Mouse (Mus musculus) embryonic facial prominence, embryonic 15.5 days (tissue): ENCODE data around the gene Eri3. TPM values are rescaled to one million over a fixed set of nuclear protein-coding genes. Genes with fewer than 3 reads are reported as not detected.

Source experiments
- ATAC-seq: fragments of 200-750 bp; cut with Nextera tagmentation; 2 replicates; pipeline ENCODE4 v1.8.0; 2017; ENCODE audit warnings: low read depth, moderate TSS enrichment; ENCODE audit not compliant: insufficient number of reproducible peaks, low FRiP score, low TSS enrichment
- H3K27ac ChIP-seq: fragments of 300-500 bp; sonication (generic); replicated peaks from 2 replicates; pipeline ENCODE4 v1.5.1; 2015; ENCODE audit warnings: mild to moderate bottlenecking, inconsistent platforms
- H3K27me3 ChIP-seq: fragments of 300-500 bp; sonication (generic); 2 replicates; pipeline ENCODE4 v1.6.1; 2015; ENCODE audit warnings: inconsistent platforms
- H3K36me3 ChIP-seq: fragments of 300-500 bp; sonication (generic); 2 replicates; pipeline ENCODE4 v1.6.1; 2015; ENCODE audit warnings: mild to moderate bottlenecking, inconsistent platforms
- H3K4me1 ChIP-seq: fragments of 300-500 bp; sonication (generic); 2 replicates; pipeline ENCODE4 v1.6.1; 2015; ENCODE audit warnings: inconsistent platforms
- H3K4me2 ChIP-seq: fragments of 300-500 bp; sonication (generic); replicated peaks from 2 replicates; pipeline ENCODE4 v1.6.1; 2015; ENCODE audit warnings: mild to moderate bottlenecking, inconsistent platforms
- H3K4me3 ChIP-seq: fragments of 300-500 bp; sonication (generic); replicated peaks from 2 replicates; pipeline ENCODE4 v1.5.1; 2015; ENCODE audit warnings: mild to moderate bottlenecking, inconsistent platforms
- H3K9ac ChIP-seq: fragments of 300-500 bp; sonication (generic); 2 replicates; pipeline ENCODE4 v1.6.1; 2015; ENCODE audit warnings: inconsistent platforms
- H3K9me3 ChIP-seq: fragments of 300-500 bp; sonication (generic); replicated peaks from 2 replicates; pipeline ENCODE4 v1.6.1; 2016; ENCODE audit warnings: inconsistent platforms
- WGBS: fragments of 180-500 bp; shearing (Covaris S2); methylation state at CpG from one replicate; pipeline ENCODE4 v1.1.7; 2015; 5-methylcytosine and 5-hydroxymethylcytosine counted together
- polyA plus RNA-seq: library from polyadenylated mRNA; unstranded; fragments of >200 nt; fragmentation: Nextera tagmentation; extraction: Ambion mirVana; gene quantifications from 2 replicates; pipeline ENCODE4 v1.2.1, GENCODE M21; 2015

Gene Eri3
- polyA plus RNA-seq, 1 experiment from 2014 or later = 169 TPM

DNA sequence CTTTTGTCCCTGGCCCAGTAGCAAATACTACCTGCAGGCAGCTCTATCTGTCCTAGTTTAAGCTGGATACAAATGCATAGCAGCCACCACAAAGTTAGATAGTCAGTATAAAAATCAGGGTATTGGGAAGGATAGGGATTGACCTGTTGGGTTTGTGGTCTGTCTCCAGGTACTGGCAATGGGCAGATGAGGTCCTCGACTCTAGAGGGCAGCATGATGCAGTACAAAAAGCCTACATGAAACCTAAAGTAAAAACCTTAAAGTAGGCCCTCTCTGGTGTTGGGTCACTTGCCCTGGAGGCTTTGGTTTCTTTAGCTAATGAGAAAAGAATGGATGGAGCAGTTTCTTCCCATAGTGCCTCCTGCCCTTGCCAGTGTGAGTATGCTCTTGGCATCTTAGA lies 78.3 kb downstream of the Eri3 start:
- H3K4me2 ChIP-seq = no peak overlapping the region
- no peak overlapping the region for H3K27ac ChIP-seq
- no peak overlapping the region for H3K4me3 ChIP-seq
- H3K9me3 ChIP-seq = no peaks in the 10 kb centered on the region
- H3K27me3 ChIP-seq = no peaks in the 10 kb centered on the region
- 35% methylated on average over 1 of the region's 1 CpGs for WGBS
- no peak for ATAC-seq
- no peak overlapping the region for H3K9ac ChIP-seq
- peaks cover 17% of the 10 kb centered on the region for H3K36me3 ChIP-seq
- no peaks in the 10 kb centered on the region for H3K4me1 ChIP-seq

DNA sequence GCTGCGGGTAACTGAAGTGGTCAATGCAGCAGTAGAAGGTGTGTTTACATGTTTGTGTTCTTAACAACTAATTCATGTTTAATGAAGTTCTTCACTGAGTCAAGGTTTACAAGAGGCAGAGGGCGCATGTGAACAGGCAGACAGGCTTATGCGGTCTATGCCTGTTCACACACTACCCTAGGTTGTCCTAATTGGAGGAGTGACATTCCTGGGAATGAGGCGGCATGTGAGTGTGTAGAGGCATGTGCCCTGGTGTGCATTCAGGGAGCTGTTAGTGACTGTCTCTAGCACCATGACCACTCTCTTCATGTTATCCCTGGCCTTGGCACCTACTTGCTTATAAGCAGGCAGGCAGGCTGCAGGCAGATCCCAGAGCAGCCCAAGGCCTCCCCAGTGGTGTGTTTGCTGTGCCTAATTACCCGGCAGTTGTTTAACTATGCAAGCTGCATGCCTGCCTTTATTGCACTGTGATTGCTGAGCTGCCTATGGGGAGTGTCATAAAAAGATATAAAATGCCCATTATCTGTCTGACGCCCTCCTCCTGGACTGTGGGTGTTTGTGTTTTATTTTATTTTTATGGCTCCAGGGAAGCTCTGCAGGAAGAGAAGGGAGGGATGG lies 80.0 kb downstream of the Eri3 start:
- no peak overlapping the region for H3K4me2 ChIP-seq
- H3K27me3 ChIP-seq = no peaks in the 10 kb centered on the region
- peaks cover 20% of the 10 kb centered on the region for H3K36me3 ChIP-seq
- H3K4me1 ChIP-seq = 0 out of 2 replicates have a peak, but pooled peaks cover 1% of the 10 kb centered on the region
- no peak overlapping the region for H3K27ac ChIP-seq
- ATAC-seq = no peak
- H3K9me3 ChIP-seq = no peaks in the 10 kb centered on the region
- H3K4me3 ChIP-seq = no peak overlapping the region
- 76% methylated on average over 6 of the region's 6 CpGs for WGBS
- no peak overlapping the region for H3K9ac ChIP-seq

DNA sequence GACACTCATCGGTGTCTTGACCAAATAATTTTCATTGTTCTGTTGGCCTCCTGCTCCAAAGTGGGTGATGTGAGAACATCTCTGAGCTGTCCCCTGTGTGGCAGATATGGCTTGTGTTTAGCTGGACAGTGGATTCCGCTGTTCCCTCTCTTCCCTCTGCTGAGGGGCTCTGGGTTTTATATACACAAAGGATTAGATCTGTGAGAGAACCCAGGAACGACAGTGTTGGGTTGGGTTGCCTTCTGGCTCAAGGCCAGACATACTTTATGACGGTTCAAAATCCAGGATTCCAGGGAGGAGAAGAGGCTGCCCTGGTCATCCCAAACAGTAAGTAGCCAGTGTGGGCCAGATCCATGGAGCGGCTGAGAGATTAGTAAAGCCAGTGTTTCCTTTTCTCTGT lies 83.4 kb downstream of the Eri3 start:
- Histone ChIP-seq H3K27ac (no peak overlapping the region), H3K4me1 (0 out of 2 replicates have a peak, but pooled peaks cover 3% of the 10 kb centered on the region), H3K27me3 (no peaks in the 10 kb centered on the region), H3K36me3 (peaks cover 18% of the 10 kb centered on the region; the same call in 1 of the 2 replicates), H3K9ac (no peak overlapping the region), H3K4me3 (no peak overlapping the region), H3K4me2 (no peak overlapping the region), H3K9me3 (no peaks in the 10 kb centered on the region)
- ATAC-seq = no peak; the same call in 1 of the 2 replicates
- WGBS = 69% methylated on average over 5 of the region's 5 CpGs

DNA sequence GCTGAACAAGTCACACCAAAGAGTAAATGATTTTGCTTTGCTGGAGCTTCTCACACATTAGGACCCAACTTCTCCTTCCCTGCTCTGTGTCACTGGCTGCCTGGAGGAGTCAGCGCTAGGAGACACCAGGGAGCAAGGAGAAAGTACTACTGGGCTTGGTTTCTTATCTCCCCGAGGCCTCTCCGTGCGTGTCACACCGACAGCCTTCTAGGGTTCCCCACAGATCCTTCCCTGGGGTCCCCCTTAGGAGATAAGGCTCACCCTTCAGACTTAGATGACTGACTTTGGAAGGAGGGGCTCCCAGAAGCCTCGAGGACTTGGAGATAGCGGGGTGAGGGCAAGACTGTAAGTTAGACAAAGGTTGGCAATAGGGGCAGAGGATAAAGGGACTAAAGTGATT lies 84.5 kb downstream of the Eri3 start:
- 88% methylated on average over 7 of the region's 7 CpGs for WGBS

DNA sequence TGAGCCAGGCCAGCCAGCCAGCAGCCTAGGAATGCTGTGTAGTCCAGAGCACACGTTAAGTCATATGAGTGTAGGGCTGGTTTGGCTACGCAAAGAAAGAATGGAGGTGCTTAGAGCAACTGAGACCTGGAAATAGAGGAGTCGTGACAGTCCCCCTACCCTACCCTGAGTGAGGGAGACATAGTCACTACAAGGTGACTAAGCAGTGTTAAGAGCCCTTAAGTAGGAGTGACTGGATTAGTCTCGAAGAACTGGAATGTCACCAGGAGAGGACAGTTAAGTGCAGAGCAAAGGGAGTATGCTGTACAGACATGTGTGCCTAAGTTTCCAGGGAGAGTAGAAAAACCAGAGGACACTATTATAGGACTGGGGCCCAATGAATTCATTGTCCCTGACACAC lies 86.0 kb downstream of the Eri3 start:
- H3K4me3 ChIP-seq = no peak overlapping the region
- no peak for ATAC-seq
- H3K27me3 ChIP-seq = no peaks in the 10 kb centered on the region
- H3K4me1 ChIP-seq = 0 out of 2 replicates have a peak, but pooled peaks cover 8% of the 10 kb centered on the region
- H3K27ac ChIP-seq = no peak overlapping the region
- peaks cover 22% of the 10 kb centered on the region; the same call in 1 of the 2 replicates for H3K36me3 ChIP-seq
- 89% methylated on average over 4 of the region's 4 CpGs for WGBS
- no peak overlapping the region for H3K9ac ChIP-seq
- H3K4me2 ChIP-seq = no peak overlapping the region
- H3K9me3 ChIP-seq = no peaks in the 10 kb centered on the region

More for the DNA sequence above, 84.5 kb downstream of the Eri3 start:
- Histone ChIP-seq H3K27ac (no peak overlapping the region), H3K9me3 (no peaks in the 10 kb centered on the region), H3K36me3 (peaks cover 13% of the 10 kb centered on the region; the same call in 1 of the 2 replicates), H3K9ac (no peak overlapping the region), H3K4me1 (0 out of 2 replicates have a peak, but pooled peaks cover 3% of the 10 kb centered on the region), H3K4me2 (no peak overlapping the region), H3K4me3 (no peak overlapping the region), H3K27me3 (no peaks in the 10 kb centered on the region)
- no peak for ATAC-seq

DNA sequence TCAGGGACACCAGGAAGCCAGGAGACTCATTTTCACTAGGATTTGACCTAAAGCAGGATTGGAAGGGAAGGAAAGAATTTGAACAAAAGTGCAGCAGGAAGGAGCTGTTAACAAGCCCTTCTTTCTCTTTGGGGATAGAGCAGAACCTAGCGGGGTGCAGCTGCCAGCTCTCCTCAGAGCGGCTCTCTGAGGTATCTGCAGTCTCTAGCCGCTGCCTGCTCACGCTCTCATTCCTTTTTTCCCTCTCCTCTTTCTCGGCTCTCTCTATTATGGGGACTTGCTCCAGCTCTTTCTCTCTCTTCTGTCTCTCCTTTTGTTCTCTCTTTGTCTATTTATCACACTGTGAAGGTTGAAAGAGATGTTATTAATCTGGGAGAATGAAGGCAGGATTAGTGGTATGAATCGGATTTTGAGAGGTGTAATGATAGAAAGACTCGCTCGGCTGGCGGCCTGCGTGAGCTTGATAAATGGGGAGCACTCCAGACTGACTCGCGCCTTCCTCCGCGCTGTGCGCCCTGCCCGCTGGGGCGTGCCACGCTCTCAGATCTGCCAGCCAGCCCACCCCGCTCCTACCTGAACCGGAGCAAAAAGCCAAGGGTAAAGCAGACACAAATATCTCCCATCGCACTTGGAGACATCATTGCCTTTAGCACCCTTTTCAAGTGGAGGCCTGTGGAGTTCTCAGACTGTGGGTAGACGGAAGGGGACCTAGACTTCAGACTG lies 86.9 kb downstream of the Eri3 start:
- H3K9me3 ChIP-seq = no peaks in the 10 kb centered on the region
- H3K9ac ChIP-seq = no peak overlapping the region
- H3K36me3 ChIP-seq = peaks cover 22% of the 10 kb centered on the region; the same call in 1 of the 2 replicates
- no peak overlapping the region for H3K27ac ChIP-seq
- 68% methylated on average over 22 of the region's 22 CpGs for WGBS
- ATAC-seq = no peak
- no peaks in the 10 kb centered on the region for H3K27me3 ChIP-seq
- H3K4me1 ChIP-seq = 0 out of 2 replicates have a peak, but pooled peaks cover 10% of the 10 kb centered on the region
- H3K4me3 ChIP-seq = no peak overlapping the region
- H3K4me2 ChIP-seq = no peak overlapping the region

DNA sequence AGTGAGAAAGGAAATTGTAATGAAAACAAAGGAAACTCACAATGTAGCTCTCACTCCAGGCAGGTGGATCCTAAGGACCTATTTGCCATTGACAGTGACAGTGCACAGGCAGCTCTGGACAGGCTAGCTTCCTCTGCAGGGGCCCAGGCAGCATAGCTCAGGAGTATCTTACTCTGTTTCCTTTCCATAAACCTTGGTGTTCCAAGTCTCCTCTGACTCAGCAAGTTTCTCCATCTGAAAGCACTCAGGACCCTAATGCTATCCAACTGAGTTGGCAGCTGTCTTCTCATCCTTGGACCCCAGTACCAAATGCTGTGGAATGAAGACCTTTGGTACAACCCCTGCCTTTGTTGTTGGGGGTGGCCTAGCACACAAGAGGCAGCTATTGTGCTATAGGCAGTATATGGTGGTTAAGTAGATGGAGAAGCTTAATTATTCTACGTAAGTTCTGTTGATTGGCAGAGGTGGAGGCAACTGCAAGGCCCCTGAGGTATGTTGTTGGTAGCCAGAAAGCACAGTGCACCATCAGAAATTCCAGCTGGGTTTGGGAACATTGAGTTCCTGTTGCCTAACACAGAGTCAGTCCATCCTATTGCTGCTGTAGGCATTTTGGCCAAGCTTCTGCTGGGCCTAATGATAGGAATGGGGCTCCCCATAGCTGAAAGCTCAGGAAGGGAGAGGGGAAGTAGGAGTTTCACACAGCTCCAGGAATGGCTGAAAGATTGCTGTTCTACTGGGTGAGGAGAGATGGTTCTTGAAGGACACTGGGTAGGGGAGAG lies 90.9 kb downstream of the Eri3 start:
- Histone ChIP-seq H3K27me3 (no peaks in the 10 kb centered on the region), H3K4me3 (no peak overlapping the region), H3K9ac (no peak overlapping the region), H3K36me3 (peaks cover 13% of the 10 kb centered on the region; the same call in 1 of the 2 replicates), H3K4me1 (peaks cover 16% of the 10 kb centered on the region), H3K9me3 (no peaks in the 10 kb centered on the region), H3K4me2 (no peak overlapping the region), H3K27ac (no peak overlapping the region)
- WGBS = 79% methylated on average over 1 of the region's 1 CpGs
- ATAC-seq = no peak

DNA sequence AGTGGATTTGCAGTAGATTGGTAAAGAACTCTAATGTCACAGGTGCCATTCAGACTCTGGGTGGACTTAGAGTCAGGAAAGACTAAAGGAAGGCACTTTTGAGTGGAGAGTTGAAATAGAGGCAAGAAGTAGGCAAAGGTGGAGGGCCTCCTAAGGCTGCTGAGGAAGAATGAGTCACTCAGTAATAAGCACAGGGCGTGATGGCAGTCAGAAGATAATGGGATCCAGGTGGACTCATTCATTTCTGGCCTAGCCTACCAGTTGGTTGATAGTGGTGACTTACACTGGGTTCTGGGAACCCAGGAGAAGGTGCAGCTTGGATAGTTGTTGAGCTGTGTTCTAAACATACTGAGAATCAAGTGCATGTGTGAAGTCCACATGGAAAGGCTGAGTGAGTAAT lies 91.6 kb downstream of the Eri3 start:
- H3K4me2 ChIP-seq = no peak overlapping the region
- H3K36me3 ChIP-seq = peaks cover 13% of the 10 kb centered on the region; the same call in 1 of the 2 replicates
- no peak for ATAC-seq

DNA sequence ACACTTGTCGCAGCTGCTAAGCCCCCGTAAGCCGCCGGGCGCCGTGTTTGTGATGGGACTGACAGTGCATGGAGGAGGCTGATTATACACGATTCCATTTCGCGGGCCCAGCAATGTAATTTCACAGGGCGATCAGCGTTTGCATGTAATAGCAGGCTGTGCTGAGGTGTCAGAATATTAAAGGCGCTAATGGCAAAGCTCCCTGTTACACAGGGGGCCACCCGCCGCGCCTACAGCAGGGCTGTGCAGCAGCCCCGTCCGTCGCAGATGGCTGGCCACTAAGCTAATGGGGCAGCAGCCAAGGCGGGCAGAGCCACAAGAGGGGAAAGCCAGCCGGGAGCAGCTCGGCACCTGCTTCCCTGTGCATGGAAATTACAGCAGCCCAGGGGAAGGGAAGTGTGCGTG lies 94.9 kb downstream of the Eri3 start:
- Histone ChIP-seq H3K27me3 (no peaks in the 10 kb centered on the region), H3K4me3 (no peak overlapping the region), H3K9me3 (no peaks in the 10 kb centered on the region), H3K27ac (no peak overlapping the region), H3K4me2 (no peak overlapping the region), H3K9ac (no peak overlapping the region), H3K4me1 (peaks cover 25% of the 10 kb centered on the region), H3K36me3 (peaks cover 17% of the 10 kb centered on the region; the same call in 1 of the 2 replicates)
- ATAC-seq = no peak
- WGBS = 63% methylated on average over 22 of the region's 22 CpGs

More for the DNA sequence above, 91.6 kb downstream of the Eri3 start:
- H3K27ac ChIP-seq = no peak overlapping the region
- H3K9ac ChIP-seq = no peak overlapping the region
- H3K4me1 ChIP-seq = peaks cover 23% of the 10 kb centered on the region
- no peaks in the 10 kb centered on the region for H3K27me3 ChIP-seq
- H3K9me3 ChIP-seq = no peaks in the 10 kb centered on the region
- no peak overlapping the region for H3K4me3 ChIP-seq
- WGBS = 58% methylated on average over 1 of the region's 1 CpGs

DNA sequence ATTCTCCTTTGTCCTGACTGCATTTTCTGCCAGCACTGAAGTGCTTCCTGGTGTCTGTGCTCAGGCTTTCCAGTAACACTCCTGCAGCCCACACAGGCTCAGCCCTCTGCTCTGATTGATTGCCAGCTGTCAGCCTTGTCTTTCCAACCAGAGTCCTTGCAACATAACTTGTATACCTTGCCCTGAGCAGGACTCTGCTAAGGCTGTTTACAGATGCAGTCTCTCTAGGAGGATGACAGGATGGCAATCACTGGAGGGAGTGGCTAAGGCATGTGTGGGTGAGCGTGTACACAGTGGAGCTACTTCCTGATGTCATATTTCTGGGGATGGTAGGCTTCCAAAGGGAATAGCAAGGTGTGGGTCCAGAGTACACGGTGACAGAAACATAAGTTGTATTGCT lies 95.7 kb downstream of the Eri3 start:
- ATAC-seq = no peak
- Histone ChIP-seq H3K27me3 (no peaks in the 10 kb centered on the region), H3K4me1 (peaks cover 23% of the 10 kb centered on the region), H3K27ac (no peak overlapping the region), H3K9me3 (no peaks in the 10 kb centered on the region), H3K9ac (no peak overlapping the region), H3K36me3 (peaks cover 12% of the 10 kb centered on the region; the same call in 1 of the 2 replicates), H3K4me2 (no peak overlapping the region), H3K4me3 (no peak overlapping the region)
- 71% methylated on average over 2 of the region's 2 CpGs for WGBS

DNA sequence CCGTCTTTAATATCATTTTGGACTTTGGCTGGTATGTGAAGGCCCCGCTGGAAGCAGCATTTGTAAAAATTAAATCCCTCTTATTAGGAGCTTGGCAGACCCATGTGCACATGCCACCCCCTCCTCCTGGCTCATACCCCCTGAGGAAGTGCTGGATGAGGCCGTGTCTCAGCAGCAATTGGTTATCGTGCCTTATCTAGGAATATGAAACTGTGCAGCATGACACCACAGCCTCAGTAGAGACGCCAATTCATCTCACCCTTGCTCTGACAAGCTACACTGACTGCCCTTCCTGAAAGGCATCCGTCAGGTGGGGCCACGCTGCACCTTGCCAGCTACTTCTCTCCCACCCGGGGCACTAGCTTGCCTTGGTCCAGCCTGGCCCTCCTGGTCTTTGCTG lies 96.3 kb downstream of the Eri3 start:
- H3K27me3 ChIP-seq = no peaks in the 10 kb centered on the region
- H3K27ac ChIP-seq = no peak overlapping the region
- no peak overlapping the region for H3K4me3 ChIP-seq
- peaks cover 18% of the 10 kb centered on the region for H3K4me1 ChIP-seq
- no peak overlapping the region for H3K9ac ChIP-seq
- no peaks in the 10 kb centered on the region for H3K9me3 ChIP-seq
- peaks cover 12% of the 10 kb centered on the region; the same call in 1 of the 2 replicates for H3K36me3 ChIP-seq
- no peak for ATAC-seq
- H3K4me2 ChIP-seq = no peak overlapping the region
- WGBS = 72% methylated on average over 8 of the region's 8 CpGs
